Mouse (Mus musculus) lung, embryonic 16.5 days (tissue): ENCODE results near the gene Exoc4. TPM values are rescaled to one million over a fixed set of nuclear protein-coding genes. Genes with fewer than 3 reads are reported as not detected.

Experiments
- ATAC-seq: fragments of 200-750 bp; cut with Nextera tagmentation; 2 replicates; pipeline ENCODE4 v1.8.0; 2017; ENCODE audit warnings: low read depth, mild to moderate bottlenecking, moderate library complexity
- H3K27ac ChIP-seq: fragments of 300-500 bp; sonication (generic); 2 replicates; pipeline ENCODE4 v1.5.1; 2014; ENCODE audit warnings: mild to moderate bottlenecking, control low read depth, low read length
- H3K27me3 ChIP-seq: fragments of 300-500 bp; sonication (generic); 2 replicates; pipeline ENCODE4 v1.6.1; 2014; ENCODE audit warnings: low read depth, low read length, mixed read lengths; ENCODE audit not compliant: control insufficient read depth, insufficient read depth
- H3K36me3 ChIP-seq: fragments of 300-500 bp; sonication (generic); 2 replicates; pipeline ENCODE4 v1.6.1; 2014; ENCODE audit warnings: low read length; ENCODE audit not compliant: control insufficient read depth, insufficient read depth
- H3K4me1 ChIP-seq: fragments of 300-500 bp; sonication (generic); replicated peaks from 2 replicates; pipeline ENCODE4 v1.6.1; 2014; ENCODE audit warnings: low read length, mixed read lengths; ENCODE audit not compliant: control insufficient read depth, insufficient read depth
- H3K4me2 ChIP-seq: fragments of 300-500 bp; sonication (generic); 2 replicates; pipeline ENCODE4 v1.6.1; 2014; ENCODE audit warnings: low read depth, low read length, control low read depth
- H3K4me3 ChIP-seq: fragments of 300-500 bp; sonication (generic); 2 replicates; pipeline ENCODE4 v1.5.1; 2014; ENCODE audit warnings: mild to moderate bottlenecking, low read length, control low read depth
- H3K9ac ChIP-seq: fragments of 300-500 bp; sonication (generic); 2 replicates; pipeline ENCODE4 v1.6.1; 2014; ENCODE audit warnings: low read length, control low read depth
- H3K9me3 ChIP-seq: fragments of 300-500 bp; sonication (generic); 2 replicates; pipeline ENCODE4 v1.6.1; 2016; ENCODE audit warnings: low read length; ENCODE audit not compliant: control insufficient read depth
- WGBS: fragments of 180-500 bp; shearing (Covaris S2); extraction: QIAGEN DNeasy Blood & Tissue Kit; methylation state at CpG from one replicate; pipeline ENCODE4 v1.1.7; 2014; 5-methylcytosine and 5-hydroxymethylcytosine counted together
- polyA plus RNA-seq: library from polyadenylated mRNA; unstranded; fragments of >200 nt; fragmentation: Nextera tagmentation; extraction: Ambion mirVana; gene quantifications from 2 replicates; pipeline ENCODE4 v1.2.1, GENCODE M21; 2015

Exoc4 gene
- polyA plus RNA-seq, 1 experiment from 2014 or later, result 36.8 TPM

DNA sequence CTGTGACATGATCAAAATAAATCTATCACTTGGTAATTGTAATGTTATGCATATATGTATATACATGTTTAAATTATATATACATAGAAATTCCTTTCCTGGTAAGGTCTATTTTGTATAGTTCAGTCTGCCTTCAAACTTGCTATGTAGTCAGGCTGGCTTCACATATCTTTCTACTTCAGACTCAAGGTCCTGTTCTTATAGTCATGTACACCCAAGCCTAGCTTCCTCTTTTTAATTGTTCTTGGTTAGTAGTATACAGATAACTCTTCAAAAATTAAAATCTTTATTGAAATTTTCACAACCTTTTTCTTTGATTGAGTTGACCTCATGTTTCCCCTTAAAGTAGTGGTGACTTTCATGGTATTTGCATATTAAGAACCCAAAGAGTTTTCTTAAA is 176.1 kb downstream of the Exoc4 start:
- Histone ChIP-seq H3K4me2 (no peak overlapping the region), H3K27me3 (no peaks in the 10 kb centered on the region), H3K9ac (no peak overlapping the region), H3K27ac (no peak overlapping the region), H3K4me1 (no peaks in the 10 kb centered on the region), H3K4me3 (no peak overlapping the region), H3K36me3 (no peaks in the 10 kb centered on the region), H3K9me3 (no peaks in the 10 kb centered on the region)
- no peak for ATAC-seq

DNA sequence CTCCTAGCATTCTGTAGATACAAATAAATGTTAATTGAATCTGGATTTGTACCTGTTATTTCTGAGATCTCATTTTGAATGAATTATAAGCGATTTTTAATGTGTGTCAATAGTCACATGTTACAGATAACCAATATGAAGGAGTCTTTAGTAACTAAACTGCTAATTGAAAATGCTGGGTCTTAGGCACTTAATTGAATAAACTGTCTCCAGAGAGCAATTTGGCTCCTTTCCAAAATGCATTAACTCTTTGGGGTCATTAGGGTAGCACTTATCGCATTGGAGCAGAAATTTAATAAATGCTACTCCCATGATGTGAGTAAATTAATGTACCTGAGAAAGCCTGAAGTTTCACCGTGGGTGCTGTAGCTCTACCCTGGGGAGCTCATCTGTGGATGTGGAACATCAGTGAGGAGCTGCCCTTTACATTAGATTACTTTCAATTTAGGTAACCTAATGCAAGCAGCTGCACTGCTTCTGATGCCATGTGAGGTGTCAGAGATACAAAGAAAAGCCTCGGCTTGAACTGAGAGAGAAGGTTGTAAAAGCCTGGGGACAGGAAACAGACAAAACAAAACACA is 182.4 kb downstream of the Exoc4 start:
- 54% methylated on average over 4 of the region's 4 CpGs for WGBS
- H3K27me3 ChIP-seq, result no peaks in the 10 kb centered on the region
- no peaks in the 10 kb centered on the region for H3K36me3 ChIP-seq
- H3K4me2 ChIP-seq, result no peak overlapping the region
- no peak overlapping the region for H3K9ac ChIP-seq
- H3K27ac ChIP-seq, result no peak overlapping the region
- H3K4me3 ChIP-seq, result no peak overlapping the region
- H3K4me1 ChIP-seq, result no peaks in the 10 kb centered on the region
- no peaks in the 10 kb centered on the region for H3K9me3 ChIP-seq
- ATAC-seq, result no peak

DNA sequence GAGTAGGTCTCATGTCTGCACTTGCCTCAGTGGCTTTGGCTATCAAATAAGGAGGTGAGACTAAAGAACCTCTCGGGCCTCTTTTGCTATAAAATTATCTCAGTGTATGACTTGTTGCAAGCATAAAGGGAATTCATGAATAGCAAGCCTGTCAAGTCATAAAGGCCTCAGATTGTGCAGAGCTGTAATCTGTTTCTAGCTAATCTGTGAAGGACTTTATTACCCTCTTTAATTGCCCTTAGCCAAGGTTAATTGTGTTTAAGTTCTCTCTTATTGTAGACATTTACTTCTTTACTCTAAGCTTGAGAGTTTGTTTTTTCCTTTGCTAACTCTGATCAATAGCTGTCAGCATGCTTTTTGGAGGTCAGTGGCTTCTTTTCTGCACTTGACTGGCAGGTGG is 191.6 kb downstream of the Exoc4 start:
- no peaks in the 10 kb centered on the region for H3K4me1 ChIP-seq
- no peak overlapping the region for H3K9ac ChIP-seq
- H3K4me2 ChIP-seq, result no peak overlapping the region
- peak; percentile 56 for ATAC-seq
- no peak overlapping the region for H3K4me3 ChIP-seq
- no peaks in the 10 kb centered on the region for H3K27me3 ChIP-seq
- WGBS, result 44% methylated on average over 1 of the region's 1 CpGs
- no peaks in the 10 kb centered on the region for H3K9me3 ChIP-seq
- no peak overlapping the region for H3K27ac ChIP-seq
- no peaks in the 10 kb centered on the region for H3K36me3 ChIP-seq

DNA sequence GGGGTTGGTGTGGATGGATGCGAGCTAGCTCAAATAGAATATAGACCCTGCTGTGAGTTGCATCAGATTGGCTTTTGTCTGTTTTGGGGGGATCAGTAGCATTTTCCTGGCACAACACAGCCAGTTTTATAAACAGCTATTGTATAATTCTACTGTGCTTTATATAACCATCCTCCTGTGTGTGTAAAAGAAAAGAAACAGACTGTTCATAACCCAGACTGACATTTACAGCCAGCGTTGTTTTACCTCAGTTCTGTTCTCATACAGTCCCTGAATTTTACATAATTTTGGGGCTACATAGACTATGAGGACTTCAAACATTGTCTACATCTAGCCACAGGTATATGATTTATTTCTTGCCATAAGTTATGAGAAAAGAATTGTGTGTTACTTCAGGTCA is 204.9 kb downstream of the Exoc4 start:
- Histone ChIP-seq H3K4me2 (no peak overlapping the region), H3K4me3 (no peak overlapping the region), H3K9me3 (no peaks in the 10 kb centered on the region), H3K27me3 (no peaks in the 10 kb centered on the region), H3K36me3 (no peaks in the 10 kb centered on the region), H3K27ac (no peak overlapping the region), H3K4me1 (no peaks in the 10 kb centered on the region), H3K9ac (no peak overlapping the region)
- no peak for ATAC-seq
- WGBS, result 83% methylated on average over 2 of the region's 2 CpGs

GRCm38 (mm10) chr6:33454354-33454753 is 205.5 kb downstream of the Exoc4 start:
- no peak overlapping the region for H3K9ac ChIP-seq
- no peaks in the 10 kb centered on the region for H3K27me3 ChIP-seq
- no peaks in the 10 kb centered on the region for H3K4me1 ChIP-seq
- no peaks in the 10 kb centered on the region for H3K9me3 ChIP-seq
- H3K27ac ChIP-seq, result no peak overlapping the region
- no peak overlapping the region for H3K4me3 ChIP-seq
- H3K4me2 ChIP-seq, result no peak overlapping the region
- no peak for ATAC-seq
- no peaks in the 10 kb centered on the region for H3K36me3 ChIP-seq
- WGBS, result 64% methylated on average over 2 of the region's 2 CpGs

DNA sequence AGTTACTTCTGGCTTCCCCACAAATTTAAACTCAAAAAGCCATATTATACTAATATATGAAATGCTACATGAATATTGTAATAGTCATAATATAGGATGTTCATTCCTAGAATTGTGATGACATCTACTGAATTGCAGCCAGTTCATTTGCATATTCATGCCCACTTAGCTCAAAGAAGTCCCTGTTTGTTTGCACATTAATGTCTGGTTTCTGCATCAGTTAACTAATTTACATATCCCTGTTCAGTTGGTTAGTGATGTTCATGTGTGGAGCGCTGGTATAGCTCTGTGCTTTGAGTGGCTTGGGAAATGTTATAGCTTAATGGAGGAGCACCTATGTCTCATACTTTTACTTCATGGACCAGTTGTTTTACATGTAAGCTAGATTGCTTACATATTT is 206.4 kb downstream of the Exoc4 start:
- no peak for ATAC-seq
- no peak overlapping the region for H3K4me2 ChIP-seq
- no peak overlapping the region for H3K4me3 ChIP-seq
- H3K9me3 ChIP-seq, result no peaks in the 10 kb centered on the region
- H3K27ac ChIP-seq, result no peak overlapping the region
- no peak overlapping the region for H3K9ac ChIP-seq
- H3K27me3 ChIP-seq, result no peaks in the 10 kb centered on the region
- no peaks in the 10 kb centered on the region for H3K36me3 ChIP-seq
- H3K4me1 ChIP-seq, result no peaks in the 10 kb centered on the region
- WGBS, result 93% methylated on average over 1 of the region's 1 CpGs

DNA sequence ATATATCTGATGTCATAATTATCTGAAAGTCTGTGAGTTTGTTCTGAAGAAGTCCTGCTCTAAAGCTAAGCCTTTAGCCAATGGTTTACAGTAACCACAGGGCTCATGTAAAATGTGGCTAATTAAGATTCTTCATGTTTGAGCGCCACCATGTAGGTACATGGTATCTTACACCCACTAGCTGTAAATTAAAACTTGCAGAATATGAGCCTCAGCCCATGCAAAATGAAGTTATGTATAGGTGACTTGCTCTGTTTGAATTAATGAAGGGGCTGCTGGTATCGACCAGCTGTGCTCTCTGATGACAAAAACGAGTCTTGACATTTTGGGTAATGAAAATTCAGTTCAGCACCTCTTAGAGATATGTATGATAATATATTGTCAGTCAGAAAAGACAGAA is 216.0 kb downstream of the Exoc4 start:
- no peaks in the 10 kb centered on the region for H3K36me3 ChIP-seq
- H3K27me3 ChIP-seq, result no peaks in the 10 kb centered on the region
- no peaks in the 10 kb centered on the region for H3K9me3 ChIP-seq
- H3K9ac ChIP-seq, result no peak overlapping the region
- ATAC-seq, result no peak
- no peak overlapping the region for H3K4me2 ChIP-seq
- WGBS, result 72% methylated on average over 3 of the region's 3 CpGs
- no peak overlapping the region for H3K27ac ChIP-seq
- no peak overlapping the region for H3K4me3 ChIP-seq
- H3K4me1 ChIP-seq, result no peaks in the 10 kb centered on the region

GRCm38 (mm10) chr6:33465392-33465791 is 216.5 kb downstream of the Exoc4 start:
- no peaks in the 10 kb centered on the region for H3K27me3 ChIP-seq
- WGBS, result 80% methylated on average over 3 of the region's 3 CpGs

DNA sequence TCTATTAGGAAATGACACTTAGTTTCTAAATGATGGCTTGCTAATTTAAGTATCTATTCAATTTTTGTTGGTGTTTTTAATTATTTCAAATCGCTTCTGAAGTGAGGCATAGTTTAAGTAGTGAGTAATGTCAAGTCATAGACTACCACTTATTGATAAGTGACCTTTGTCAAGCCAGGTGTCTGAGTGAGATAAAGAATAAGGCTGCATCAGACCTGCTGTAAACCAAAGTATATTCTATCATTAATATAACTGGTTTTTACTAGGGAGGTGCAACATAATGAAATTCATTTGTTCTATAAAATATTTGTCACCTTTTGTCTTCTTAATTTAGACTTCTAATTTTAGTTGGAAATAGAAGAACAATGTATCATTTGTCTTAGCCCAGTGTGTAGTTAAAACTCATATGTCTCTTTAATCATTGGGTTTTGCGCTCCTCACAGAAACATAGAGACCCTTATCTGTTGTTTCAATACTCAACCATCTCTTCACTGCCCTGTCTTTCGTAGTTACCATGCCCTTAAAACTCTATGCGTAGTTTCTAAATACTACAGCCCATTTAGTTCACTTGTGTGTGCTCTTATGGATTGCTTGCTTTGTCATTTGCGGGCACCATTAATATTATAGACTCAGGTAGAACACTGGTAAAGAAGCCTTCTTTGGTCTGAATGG is 217.4 kb downstream of the Exoc4 start:
- ATAC-seq, result no peak
- no peak overlapping the region for H3K4me3 ChIP-seq
- WGBS, result 71% methylated on average over 5 of the region's 5 CpGs
- H3K4me1 ChIP-seq, result no peaks in the 10 kb centered on the region
- no peaks in the 10 kb centered on the region for H3K9me3 ChIP-seq
- no peak overlapping the region for H3K4me2 ChIP-seq
- no peak overlapping the region for H3K9ac ChIP-seq
- no peak overlapping the region for H3K27ac ChIP-seq
- H3K36me3 ChIP-seq, result no peaks in the 10 kb centered on the region
- no peaks in the 10 kb centered on the region for H3K27me3 ChIP-seq

More at GRCm38 (mm10) chr6:33465392-33465791, 216.5 kb downstream of the Exoc4 start:
- Histone ChIP-seq H3K4me2 (no peak overlapping the region), H3K36me3 (no peaks in the 10 kb centered on the region), H3K4me3 (no peak overlapping the region), H3K27ac (no peak overlapping the region), H3K9me3 (no peaks in the 10 kb centered on the region), H3K4me1 (no peaks in the 10 kb centered on the region), H3K9ac (no peak overlapping the region)
- ATAC-seq, result no peak
